Mouse (Mus musculus): ENCODE data around the gene LTO1.

LTO1 gene

GRCm38 (mm10) chr7:144908705-144909104 lies 6.2 kb upstream of the LTO1 start:
- DNase-seq (ENCODE audit: low read depth, low spot score): peak; percentile 85

GRCm38 (mm10) chr7:144911121-144911520 lies 3.8 kb upstream of the LTO1 start:
- DNase-seq (ENCODE audit: low read depth, low spot score): no peak

- DNase-seq (ENCODE audit: low read depth, low spot score): no peak
Measured at GRCm38 (mm10) chr7:144912897-144913296, 2.0 kb upstream of the LTO1 start.

GRCm38 (mm10) chr7:144914296-144914947 lies 478 bp upstream of the LTO1 start:
- peak; percentile 92 for DNase-seq (ENCODE audit: low read depth, low spot score)

- DNase-seq (ENCODE audit: low read depth, low spot score): no peak
Measured at GRCm38 (mm10) chr7:144918823-144919222, 3.9 kb downstream of the LTO1 start.

GRCm38 (mm10) chr7:144927591-144927990 lies 12.7 kb downstream of the LTO1 start:
- no peak for DNase-seq (ENCODE audit: low read depth, low spot score)

- DNase-seq (ENCODE audit: low read depth, low spot score): no peak
Measured at GRCm38 (mm10) chr7:144928009-144928888, 13.3 kb downstream of the LTO1 start.

GRCm38 (mm10) chr7:144928889-144929210 lies 13.9 kb downstream of the LTO1 start:
- no peak for DNase-seq (ENCODE audit: low read depth, low spot score)

- no peak for DNase-seq (ENCODE audit: low read depth, low spot score)
Measured at GRCm38 (mm10) chr7:144929506-144929905, 14.6 kb downstream of the LTO1 start.

GRCm38 (mm10) chr7:144929931-144930330 lies 15.0 kb downstream of the LTO1 start:
- DNase-seq (ENCODE audit: low read depth, low spot score): no peak

GRCm38 (mm10) chr7:144931778-144932177 lies 16.9 kb downstream of the LTO1 start:
- peak; percentile 88 for DNase-seq (ENCODE audit: low read depth, low spot score)

GRCm38 (mm10) chr7:144932389-144932937 lies 17.6 kb downstream of the LTO1 start:
- no peak for DNase-seq (ENCODE audit: low read depth, low spot score)

GRCm38 (mm10) chr7:144933336-144933735 lies 18.4 kb downstream of the LTO1 start:
- no peak for DNase-seq (ENCODE audit: low read depth, low spot score)

GRCm38 (mm10) chr7:144933796-144934195 lies 18.9 kb downstream of the LTO1 start:
- no peak for DNase-seq (ENCODE audit: low read depth, low spot score)

- DNase-seq (ENCODE audit: low read depth, low spot score): no peak
Measured at GRCm38 (mm10) chr7:144934901-144935300, 20.0 kb downstream of the LTO1 start.

GRCm38 (mm10) chr7:144935563-144935962 lies 20.7 kb downstream of the LTO1 start:
- peak; percentile 60 for DNase-seq (ENCODE audit: low read depth, low spot score)

GRCm38 (mm10) chr7:144936311-144936880 lies 21.5 kb downstream of the LTO1 start:
- no peak for DNase-seq (ENCODE audit: low read depth, low spot score)

GRCm38 (mm10) chr7:144937490-144937889 lies 22.6 kb downstream of the LTO1 start:
- DNase-seq (ENCODE audit: low read depth, low spot score): peak; percentile 85

GRCm38 (mm10) chr7:144937899-144938517 lies 23.1 kb downstream of the LTO1 start:
- no peak for DNase-seq (ENCODE audit: low read depth, low spot score)

- DNase-seq (ENCODE audit: low read depth, low spot score): no peak
Measured at GRCm38 (mm10) chr7:144938661-144939343, 23.9 kb downstream of the LTO1 start.

- DNase-seq (ENCODE audit: low read depth, low spot score): peak; percentile 91
Measured at GRCm38 (mm10) chr7:144939344-144940002, 24.6 kb downstream of the LTO1 start, which contains the start of gene Ccnd1. Gene Ccnd1, minus strand, starts transcription at chr7:144939925.

Measured in R1 (cell line).